Mouse (Mus musculus): ENCODE measurements at regions not wholly inside any gene's neighbourhood (a gene's known extent, or its start where the extent isn't known, plus 50 kb on each side); places are given as distances from the start of the nearest gene placed in this dataset.

DNA sequence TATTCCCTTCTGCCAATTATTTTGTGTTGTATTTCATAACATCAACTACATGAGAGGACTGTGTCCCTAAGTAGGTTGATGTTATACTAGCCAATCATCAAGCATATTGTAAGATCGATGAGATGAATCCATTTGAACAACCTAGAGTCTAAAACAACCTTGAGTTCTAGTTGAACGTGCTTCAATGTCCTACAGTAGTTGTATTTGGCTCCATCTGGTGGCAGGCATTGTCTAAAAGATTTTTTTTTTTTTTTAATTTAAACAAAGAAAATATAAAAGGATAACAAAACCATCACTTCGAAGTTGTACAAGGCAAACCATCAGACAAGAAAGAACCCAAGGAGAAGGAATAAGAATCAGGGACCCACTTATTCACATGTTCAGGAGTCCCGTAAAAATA is 114.4 kb downstream of the Pih1d3 start:
- H3K4me3 ChIP-seq = no peak overlapping the region
- peak; percentile 77 for TF ChIP-seq CTCF (conservative IDR thresholded peaks at IDR 0.05)
- H3K27ac ChIP-seq = no peak overlapping the region
- DNase-seq (ENCODE audit: low spot score in 2 of 2) = peak; percentile 3 to 14

DNA sequence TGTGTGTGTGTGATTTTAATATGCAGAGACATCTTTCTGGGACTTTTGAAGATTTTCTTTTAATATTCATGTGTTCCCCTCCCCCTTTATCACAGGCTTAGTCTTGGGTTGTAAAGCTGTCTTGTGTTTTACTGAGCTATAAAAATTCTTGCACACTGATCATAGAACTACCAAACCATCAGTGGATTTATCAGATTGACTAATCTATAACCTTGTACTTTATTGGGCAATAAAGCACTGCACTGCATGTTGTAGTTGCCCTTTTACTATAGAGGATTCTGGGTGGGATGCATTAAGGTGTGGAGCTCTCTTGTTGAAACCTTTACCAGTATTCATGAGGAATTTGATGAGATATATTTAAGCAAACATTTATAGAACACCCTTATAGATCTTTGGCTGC is 141.3 kb downstream of the Pih1d3 start:
- Histone ChIP-seq H3K27ac (no peak overlapping the region), H3K4me3 (no peak overlapping the region)
- no peak for TF ChIP-seq CTCF (conservative IDR thresholded peaks at IDR 0.05)
- DNase-seq (ENCODE audit: low spot score in 2 of 2) = no peak

DNA sequence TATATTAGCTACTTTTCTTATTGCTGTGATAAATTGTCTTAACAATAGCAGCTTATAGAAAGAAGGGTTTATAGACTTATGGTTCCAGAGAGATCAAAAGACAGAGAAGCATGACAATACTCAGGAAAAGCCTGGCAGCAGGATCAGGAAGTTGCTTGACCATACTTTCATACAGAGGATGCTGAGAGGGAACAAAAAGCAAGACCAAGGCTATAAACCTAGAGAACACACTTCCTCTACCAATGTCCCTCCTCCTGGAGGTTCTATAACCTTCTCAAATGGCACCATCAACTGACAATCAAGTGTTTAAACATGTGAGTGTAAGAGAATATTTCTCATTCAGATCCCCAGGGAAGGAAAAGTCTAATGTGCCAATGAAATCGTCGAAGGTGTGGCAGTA is 154.7 kb downstream of the Pih1d3 start:
- no peak for TF ChIP-seq CTCF (conservative IDR thresholded peaks at IDR 0.05)
- no peak overlapping the region for H3K4me3 ChIP-seq
- DNase-seq (ENCODE audit: low spot score in 2 of 2) = no peak
- no peak overlapping the region for H3K27ac ChIP-seq

DNA sequence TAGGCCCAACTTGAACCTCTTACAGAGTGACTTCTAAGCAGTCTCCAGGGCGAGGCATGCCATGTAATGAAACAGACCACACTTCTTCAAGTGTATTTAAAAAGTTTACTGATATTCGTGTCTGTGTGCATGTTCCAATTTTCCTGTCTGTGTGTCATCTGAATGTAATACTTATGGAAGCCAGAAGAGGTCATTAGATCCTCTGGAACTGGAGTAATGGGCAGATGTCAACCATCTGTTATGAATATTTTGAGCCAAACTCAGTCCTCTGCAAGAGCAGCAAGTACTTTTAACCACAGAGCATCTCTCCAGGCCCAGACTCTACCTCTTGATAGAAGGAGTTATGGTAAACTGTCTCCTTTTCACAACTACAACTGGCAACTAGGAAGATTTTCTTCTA is 156.4 kb downstream of the Pih1d3 start:
- peak; percentile 3 to 19 for DNase-seq (ENCODE audit: low spot score in 2 of 2)
- no peak overlapping the region for H3K27ac ChIP-seq
- TF ChIP-seq CTCF (conservative IDR thresholded peaks at IDR 0.05) = peak; percentile 69
- no peak overlapping the region for H3K4me3 ChIP-seq

DNA sequence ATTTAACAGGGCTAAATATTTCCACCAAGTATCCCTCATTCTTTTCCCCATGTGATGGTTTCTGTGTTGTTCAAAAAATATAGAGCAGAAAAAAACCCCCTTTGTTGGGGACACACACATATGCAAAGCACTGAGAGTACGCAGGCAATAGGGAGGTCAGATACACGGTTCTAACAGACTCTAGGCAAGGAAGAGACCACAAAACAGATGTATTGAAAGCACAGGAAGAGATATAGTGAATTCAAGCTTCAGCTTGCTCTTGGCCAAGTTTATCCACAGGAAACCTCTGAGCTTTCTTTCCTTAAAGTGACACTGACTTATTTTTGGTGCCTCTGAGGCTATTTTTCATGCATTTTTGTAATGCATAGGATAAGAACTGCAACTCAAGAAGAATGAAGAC is 157.7 kb downstream of the Pih1d3 start:
- no peak for TF ChIP-seq CTCF (conservative IDR thresholded peaks at IDR 0.05)
- DNase-seq (ENCODE audit: low spot score in 2 of 2) = no peak
- H3K27ac ChIP-seq = no peak overlapping the region
- no peak overlapping the region for H3K4me3 ChIP-seq

DNA sequence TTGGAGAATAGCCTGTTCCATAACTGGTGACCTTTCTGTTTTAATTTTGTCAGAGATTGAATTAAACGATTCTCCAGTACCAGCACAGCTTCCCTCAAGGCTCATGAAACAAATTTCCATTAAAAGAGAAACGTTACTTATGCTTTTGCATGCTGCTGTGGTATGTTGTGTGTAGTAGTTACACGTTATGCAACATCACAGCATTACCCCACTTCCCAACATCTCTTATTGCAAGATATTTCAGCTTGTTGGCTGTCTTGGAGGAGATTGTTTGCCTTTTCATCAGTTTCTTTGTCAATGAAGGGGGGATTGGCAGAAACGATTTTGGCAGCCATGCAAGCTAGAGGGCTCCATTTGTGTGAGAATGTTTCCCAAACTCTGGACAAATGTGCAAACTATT is 159.6 kb downstream of the Pih1d3 start:
- no peak overlapping the region for H3K27ac ChIP-seq
- TF ChIP-seq CTCF (conservative IDR thresholded peaks at IDR 0.05) = no peak
- DNase-seq (ENCODE audit: low spot score in 2 of 2) = no peak

More for the DNA sequence above, 159.6 kb downstream of the Pih1d3 start:
- no peak overlapping the region for H3K4me3 ChIP-seq

All from layer of hippocampus, adult 2 months (tissue).